Mouse (Mus musculus): ENCODE results near the gene Cep70. TPM values are rescaled to one million over a fixed set of nuclear protein-coding genes. Genes with fewer than 3 reads are reported as not detected.

The Cep70 gene
- total and polyA plus RNA-seq, 2 experiments from 2014 or later = 36.6 to 50.8 TPM

- no peak for TF ChIP-seq CTCF (IDR thresholded peaks at IDR 0.05)
- peaks cover 13% of the 10 kb centered on the region for H3K36me3 ChIP-seq (ENCODE audit: insufficient read depth, low read length)
- ATAC-seq (ENCODE audit: low FRiP score) (no peak), DNase-seq (ENCODE audit: low spot score) (no peak)
- H3K27me3 ChIP-seq (ENCODE audit: insufficient read depth, low read length) = no peaks in the 10 kb centered on the region
- no peaks in the 10 kb centered on the region for H3K4me1 ChIP-seq (ENCODE audit: insufficient read depth, low read length)
- 93% methylated on average over 3 of the region's 3 CpGs for WGBS
- H3K9ac ChIP-seq (replicated peaks; ENCODE audit: low read length, poor library complexity, severe bottlenecking) = no peak overlapping the region
- no peaks in the 10 kb centered on the region for H3K9me3 ChIP-seq (ENCODE audit: low read length)
- no peak overlapping the region for H3K4me3 ChIP-seq (ENCODE audit: low read depth, low read length)
- no peak overlapping the region for H3K27ac ChIP-seq (ENCODE audit: low read depth, low read length)
- H3K4me2 ChIP-seq (ENCODE audit: low read depth, low read length, poor library complexity, severe bottlenecking) = no peak overlapping the region
These were observed 13.7 kb downstream of the Cep70 start for GRCm38 (mm10) chr9:99256821-99257220.

GRCm38 (mm10) chr9:99258891-99259290 lies 15.7 kb downstream of the Cep70 start:
- ATAC-seq (ENCODE audit: low FRiP score) (no peak), DNase-seq (ENCODE audit: low spot score) (no peak)
- peaks cover 22% of the 10 kb centered on the region for H3K36me3 ChIP-seq (ENCODE audit: insufficient read depth, low read length)
- no peak overlapping the region for H3K27ac ChIP-seq (ENCODE audit: low read depth, low read length)
- H3K4me1 ChIP-seq (ENCODE audit: insufficient read depth, low read length) = no peaks in the 10 kb centered on the region
- no peaks in the 10 kb centered on the region for H3K27me3 ChIP-seq (ENCODE audit: insufficient read depth, low read length)
- H3K9me3 ChIP-seq (ENCODE audit: low read length) = no peaks in the 10 kb centered on the region
- no peak overlapping the region for H3K4me3 ChIP-seq (ENCODE audit: low read depth, low read length)
- H3K4me2 ChIP-seq (ENCODE audit: low read depth, low read length, poor library complexity, severe bottlenecking) = no peak overlapping the region
- H3K9ac ChIP-seq (replicated peaks; ENCODE audit: low read length, poor library complexity, severe bottlenecking) = no peak overlapping the region
- WGBS = 73% methylated on average over 5 of the region's 5 CpGs
- TF ChIP-seq CTCF (IDR thresholded peaks at IDR 0.05) = no peak

- H3K27ac ChIP-seq (ENCODE audit: low read depth, low read length) = no peak overlapping the region
- H3K4me1 ChIP-seq (ENCODE audit: insufficient read depth, low read length) = no peaks in the 10 kb centered on the region
- DNase-seq (ENCODE audit: low spot score) (no peak), ATAC-seq (ENCODE audit: low FRiP score) (no peak)
- WGBS = 94% methylated on average over 5 of the region's 5 CpGs
- no peaks in the 10 kb centered on the region for H3K9me3 ChIP-seq (ENCODE audit: low read length)
- TF ChIP-seq CTCF (IDR thresholded peaks at IDR 0.05) = no peak
- no peak overlapping the region for H3K9ac ChIP-seq (replicated peaks; ENCODE audit: low read length, poor library complexity, severe bottlenecking)
- no peaks in the 10 kb centered on the region for H3K27me3 ChIP-seq (ENCODE audit: insufficient read depth, low read length)
- H3K4me2 ChIP-seq (ENCODE audit: low read depth, low read length, poor library complexity, severe bottlenecking) = no peak overlapping the region
- no peak overlapping the region for H3K4me3 ChIP-seq (ENCODE audit: low read depth, low read length)
- peaks cover 30% of the 10 kb centered on the region; the same call in 1 of the 2 replicates for H3K36me3 ChIP-seq (ENCODE audit: insufficient read depth, low read length)
These were observed 61.1 kb downstream of the Cep70 start for GRCm38 (mm10) chr9:99304296-99304695.

- Histone ChIP-seq H3K9me3 (ENCODE audit: low read length) (no peaks in the 10 kb centered on the region), H3K4me3 (ENCODE audit: low read depth, low read length) (no peak overlapping the region), H3K36me3 (ENCODE audit: insufficient read depth, low read length) (peaks cover 28% of the 10 kb centered on the region; the same call in 1 of the 2 replicates), H3K27me3 (ENCODE audit: insufficient read depth, low read length) (no peaks in the 10 kb centered on the region), H3K9ac (replicated peaks; ENCODE audit: low read length, poor library complexity, severe bottlenecking) (no peak overlapping the region), H3K27ac (ENCODE audit: low read depth, low read length) (no peak overlapping the region), H3K4me2 (ENCODE audit: low read depth, low read length, poor library complexity, severe bottlenecking) (no peak overlapping the region), H3K4me1 (ENCODE audit: insufficient read depth, low read length) (no peaks in the 10 kb centered on the region)
- no peak for DNase-seq (ENCODE audit: low spot score)
- ATAC-seq (ENCODE audit: low FRiP score) = no peak
- 92% methylated on average over 6 of the region's 6 CpGs for WGBS
- no peak for TF ChIP-seq CTCF (IDR thresholded peaks at IDR 0.05)
These were observed 63.1 kb downstream of the Cep70 start for GRCm38 (mm10) chr9:99306226-99306625.

GRCm38 (mm10) chr9:99319343-99319951 lies 76.3 kb downstream of the Cep70 start:
- no peak overlapping the region for H3K4me3 ChIP-seq (ENCODE audit: low read depth, low read length)
- H3K27me3 ChIP-seq (ENCODE audit: insufficient read depth, low read length) = no peaks in the 10 kb centered on the region
- H3K36me3 ChIP-seq (ENCODE audit: insufficient read depth, low read length) = no peaks in the 10 kb centered on the region
- no peak overlapping the region for H3K9ac ChIP-seq (replicated peaks; ENCODE audit: low read length, poor library complexity, severe bottlenecking)
- H3K4me2 ChIP-seq (ENCODE audit: low read depth, low read length, poor library complexity, severe bottlenecking) = no peak overlapping the region
- no peak for TF ChIP-seq CTCF (IDR thresholded peaks at IDR 0.05)
- no peaks in the 10 kb centered on the region for H3K9me3 ChIP-seq (ENCODE audit: low read length)
- no peaks in the 10 kb centered on the region for H3K4me1 ChIP-seq (ENCODE audit: insufficient read depth, low read length)
- ATAC-seq (ENCODE audit: low FRiP score) (peak; percentile 11; the same call in 1 of the 2 replicates), DNase-seq (ENCODE audit: low spot score) (peak; percentile 43)
- no peak overlapping the region for H3K27ac ChIP-seq (ENCODE audit: low read depth, low read length)
- 62% methylated on average over 8 of the region's 8 CpGs for WGBS

GRCm38 (mm10) chr9:99320006-99320405 lies 76.8 kb downstream of the Cep70 start:
- no peak for DNase-seq (ENCODE audit: low spot score)
- TF ChIP-seq CTCF (IDR thresholded peaks at IDR 0.05) = no peak
- Histone ChIP-seq H3K9ac (replicated peaks; ENCODE audit: low read length, poor library complexity, severe bottlenecking) (no peak overlapping the region), H3K4me3 (ENCODE audit: low read depth, low read length) (no peak overlapping the region), H3K27me3 (ENCODE audit: insufficient read depth, low read length) (no peaks in the 10 kb centered on the region), H3K36me3 (ENCODE audit: insufficient read depth, low read length) (no peaks in the 10 kb centered on the region), H3K4me2 (ENCODE audit: low read depth, low read length, poor library complexity, severe bottlenecking) (no peak overlapping the region), H3K27ac (ENCODE audit: low read depth, low read length) (no peak overlapping the region), H3K4me1 (ENCODE audit: insufficient read depth, low read length) (no peaks in the 10 kb centered on the region), H3K9me3 (ENCODE audit: low read length) (no peaks in the 10 kb centered on the region)
- no peak for ATAC-seq (ENCODE audit: low FRiP score)
- WGBS = 85% methylated on average over 8 of the region's 8 CpGs
